Mouse (Mus musculus) MN1 (cell line): Measurements from ENCODE around the gene Gm27021.

Experiments used
- DNase-seq: peaks from one replicate; pipeline ENCODE4 v3.0.0-alpha.2; 2016; ENCODE audit warnings: low spot score

The Gm27021 gene

DNA sequence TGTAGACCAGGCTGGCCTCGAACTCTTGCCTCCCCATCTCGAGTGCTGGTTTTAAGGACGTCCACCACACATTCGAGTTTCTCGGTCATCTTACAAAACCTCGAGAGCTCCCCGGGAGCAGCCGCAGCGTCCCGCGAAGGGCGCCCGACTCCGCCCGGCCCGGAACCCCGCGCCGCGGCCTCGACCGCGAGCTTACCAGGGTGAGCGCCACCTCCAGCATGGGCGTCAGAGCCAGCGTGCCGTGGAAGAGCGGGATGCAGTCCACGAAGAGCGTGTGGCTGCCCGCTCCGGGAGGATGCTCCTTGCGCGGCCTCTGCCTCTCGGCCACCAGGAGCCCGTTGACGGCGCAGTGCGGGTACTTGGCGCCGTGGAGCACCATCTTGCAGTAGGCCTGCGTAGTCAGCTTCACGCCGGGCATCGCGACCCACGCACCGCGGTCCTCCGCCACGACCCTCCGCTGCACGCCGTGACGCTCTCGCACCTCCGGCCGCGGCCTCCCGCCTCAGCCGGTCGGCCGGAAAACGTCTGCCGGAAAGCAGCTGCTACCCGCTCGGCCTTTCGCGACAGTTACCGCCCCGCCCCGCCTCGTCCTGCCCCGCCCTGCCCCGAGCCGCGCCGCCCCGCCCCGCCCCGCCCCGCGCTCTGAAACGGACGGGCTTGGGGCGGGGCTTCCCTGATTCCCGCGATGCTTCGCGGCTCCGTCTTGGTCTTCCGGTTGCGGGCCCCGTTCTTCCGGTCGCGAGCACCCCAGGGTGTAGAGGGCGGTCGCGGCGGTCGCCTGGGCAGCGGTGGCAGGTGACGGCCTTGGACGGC, at the start of gene Gm27021, which contains the start of gene Cox4i1:
Gm27021 (minus strand) TSS at position 519 of the 813 bp plus-strand sequence.
Cox4i1 (plus strand) TSS at position 662 of the 813 bp plus-strand sequence.
- DNase-seq, result peak; percentile 98

DNA sequence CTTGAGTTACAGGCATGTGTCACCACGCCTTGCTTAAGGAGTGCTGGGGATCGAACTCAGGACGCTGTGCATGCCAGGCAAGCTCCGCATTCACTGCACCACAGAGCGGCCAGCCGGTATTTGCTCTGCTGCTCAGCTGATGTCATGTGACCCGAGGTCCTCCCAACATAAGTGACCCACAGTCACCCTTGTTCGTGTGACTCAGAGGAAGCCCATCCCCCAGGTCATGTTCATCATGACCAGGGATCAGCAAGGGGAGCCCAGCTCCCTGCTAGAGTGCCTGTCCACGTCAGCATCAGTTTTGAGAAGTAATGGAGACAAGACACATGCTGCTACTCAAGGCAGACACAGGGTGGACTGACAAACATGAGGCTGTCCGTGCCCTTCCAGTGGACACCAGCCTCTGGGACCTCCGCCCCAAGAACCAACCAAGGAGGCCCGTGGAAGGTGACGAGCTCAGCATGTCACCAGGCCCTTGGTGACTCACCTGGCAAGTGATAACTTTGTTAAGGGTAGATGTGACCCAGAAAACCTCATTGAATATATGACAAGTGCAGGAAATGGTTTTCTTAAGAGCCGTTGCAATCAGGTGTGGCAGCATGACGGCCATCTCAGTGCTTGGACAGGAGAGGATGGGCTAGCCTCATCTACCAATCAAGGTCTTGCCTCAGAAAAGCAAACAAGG, 48.3 kb upstream of the Gm27021 start:
- no peak for DNase-seq

DNA sequence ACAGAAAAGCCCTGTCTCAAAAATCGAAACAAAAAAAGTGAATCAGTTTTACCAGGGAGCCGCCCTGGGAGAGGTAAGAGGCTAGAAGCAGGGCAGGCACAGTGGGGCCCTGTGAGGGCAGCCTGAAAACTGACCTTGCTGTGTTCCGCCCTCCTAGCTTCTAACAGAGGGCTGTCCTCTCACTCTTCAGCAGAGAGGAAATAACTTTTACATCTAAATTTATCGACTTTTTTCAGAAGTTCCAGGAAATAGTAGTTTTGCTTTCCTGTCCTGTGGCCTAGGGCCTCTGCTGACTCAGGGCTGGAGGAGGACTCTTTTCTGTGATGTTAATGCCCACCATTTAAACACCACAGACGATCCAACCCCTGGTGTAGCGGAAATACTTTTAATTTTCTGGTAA, 47.3 kb upstream of the Gm27021 start:
- no peak for DNase-seq

DNA sequence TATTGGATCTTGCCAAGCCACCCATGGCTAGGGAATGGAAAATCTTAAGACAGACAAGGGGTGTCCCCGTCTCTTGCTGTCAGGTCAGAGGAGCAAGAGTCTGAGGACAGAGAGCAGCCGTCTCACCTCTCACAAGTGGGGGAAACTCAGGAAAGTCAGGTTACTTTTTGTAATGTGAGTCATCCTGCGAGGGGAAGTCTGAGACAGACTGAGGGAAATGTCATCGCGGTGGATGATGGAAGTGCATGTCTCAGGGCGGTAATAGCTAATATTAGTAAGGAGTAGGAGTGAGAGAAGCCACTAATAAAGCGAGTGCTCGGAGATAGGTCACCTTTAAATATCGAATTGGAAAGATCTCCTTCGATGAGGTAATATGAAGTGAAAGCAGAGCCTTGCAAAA, 41.3 kb upstream of the Gm27021 start:
- no peak for DNase-seq

DNA sequence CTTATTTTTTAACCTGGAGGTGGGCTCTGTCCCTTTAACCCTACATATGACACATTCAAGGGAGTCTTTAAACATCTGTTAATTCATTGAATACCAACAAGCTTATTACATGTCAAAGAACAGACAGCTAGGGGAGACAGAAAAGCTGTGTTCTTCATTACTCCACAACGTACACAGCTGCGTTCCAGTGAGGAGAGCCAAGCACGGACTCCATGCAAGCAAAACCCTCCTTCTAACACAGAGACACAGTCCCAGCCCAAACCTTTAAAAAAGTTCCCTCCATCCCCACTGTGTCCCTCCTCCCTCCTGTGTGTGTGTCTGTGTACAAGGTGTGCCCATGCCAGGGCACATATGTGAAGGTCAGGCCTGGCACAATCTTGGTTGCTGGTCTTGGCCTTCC, 38.3 kb upstream of the Gm27021 start:
- no peak for DNase-seq

DNA sequence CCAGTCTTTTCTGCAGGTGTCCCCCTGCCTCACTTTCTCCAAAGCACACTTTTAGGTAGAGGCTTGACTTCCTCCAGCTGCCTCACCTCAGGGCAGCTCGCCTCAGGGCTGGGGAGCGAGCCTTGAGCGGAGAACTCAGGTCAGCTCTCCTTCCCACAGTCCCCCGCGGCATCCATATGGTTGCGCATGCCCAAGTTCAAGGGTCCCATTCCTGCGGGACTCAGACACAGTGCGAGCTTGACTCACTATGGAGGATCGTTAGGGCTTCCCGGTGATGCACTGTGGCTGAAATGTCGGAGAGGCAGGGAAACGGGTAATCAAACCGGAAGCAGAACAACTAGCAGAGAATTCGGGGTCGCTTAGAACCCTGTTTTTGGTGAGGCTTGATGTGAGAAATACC, 37.3 kb upstream of the Gm27021 start:
- DNase-seq, result no peak

DNA sequence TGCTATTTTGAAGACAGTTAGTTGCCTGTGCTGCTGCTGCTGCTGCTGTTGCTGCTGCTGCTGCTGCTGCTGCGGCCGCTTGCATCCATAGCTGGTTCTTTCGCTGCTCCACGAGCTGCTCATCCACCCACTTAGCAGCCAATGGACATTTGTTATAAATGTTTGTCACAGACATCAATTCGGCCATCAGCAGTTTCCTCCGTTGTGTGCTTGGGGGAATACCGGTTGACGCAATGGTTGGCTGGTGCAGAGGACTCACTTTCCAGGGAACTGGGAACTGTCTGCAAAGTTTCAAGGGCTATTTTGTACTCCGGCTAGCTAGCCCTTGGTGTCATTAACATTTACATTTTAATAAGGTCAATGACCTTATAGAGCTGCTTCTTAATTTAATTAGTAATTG, 36.3 kb upstream of the Gm27021 start:
- no peak for DNase-seq

DNA sequence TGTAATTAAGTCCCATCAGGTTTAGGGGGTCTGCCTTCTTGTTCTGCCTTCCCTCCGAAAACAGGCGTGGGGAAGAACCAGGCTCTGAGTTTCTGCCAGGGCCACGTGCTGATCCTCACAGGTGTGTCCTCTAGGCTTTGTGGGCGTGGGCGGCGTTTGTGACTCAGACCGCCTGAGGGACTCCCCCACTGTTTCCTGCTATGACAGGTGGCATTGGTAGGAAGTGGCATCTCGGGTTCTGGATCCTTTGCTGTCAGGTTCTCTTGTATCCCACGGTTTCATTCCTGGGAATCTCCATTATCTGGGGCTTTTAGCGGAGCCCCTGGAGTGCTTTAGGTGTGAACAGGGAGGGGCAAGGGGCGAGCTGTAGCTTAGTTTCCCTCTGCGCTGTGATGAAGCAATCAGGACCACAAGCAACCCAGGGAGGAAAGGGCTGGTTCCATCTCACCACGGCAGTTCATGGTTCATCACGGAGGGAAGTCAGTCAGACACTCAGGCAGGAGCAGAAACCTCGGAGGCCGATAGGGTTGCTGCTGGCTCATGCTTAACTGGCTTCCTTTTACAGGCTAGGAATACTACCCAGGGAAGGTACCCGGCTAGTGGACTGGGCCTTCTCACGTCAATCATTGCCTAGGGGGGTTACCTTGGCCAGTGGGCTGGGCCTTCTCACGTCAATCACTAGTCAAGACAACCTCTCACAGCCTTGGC, 34.0 kb upstream of the Gm27021 start:
- no peak for DNase-seq

DNA sequence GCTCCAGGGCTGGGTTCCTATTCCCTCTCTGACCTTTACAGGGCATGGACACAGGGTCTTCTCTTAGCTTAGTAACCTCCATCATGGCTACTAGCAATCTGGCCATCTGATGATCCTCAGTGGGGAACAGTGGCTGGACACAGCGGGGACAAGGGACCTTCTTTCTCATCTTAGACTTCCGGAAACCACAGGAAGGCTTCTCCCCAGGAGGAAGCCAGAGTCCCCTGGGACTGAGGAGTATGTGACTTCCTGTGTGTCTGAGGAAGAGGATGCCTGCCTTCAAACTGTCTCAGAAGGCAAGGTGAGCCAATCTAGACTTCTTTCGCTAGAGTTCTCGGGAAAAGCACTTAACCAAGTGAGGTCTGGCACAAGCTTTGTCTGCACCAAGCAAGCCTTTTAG, 32.2 kb upstream of the Gm27021 start:
- no peak for DNase-seq

DNA sequence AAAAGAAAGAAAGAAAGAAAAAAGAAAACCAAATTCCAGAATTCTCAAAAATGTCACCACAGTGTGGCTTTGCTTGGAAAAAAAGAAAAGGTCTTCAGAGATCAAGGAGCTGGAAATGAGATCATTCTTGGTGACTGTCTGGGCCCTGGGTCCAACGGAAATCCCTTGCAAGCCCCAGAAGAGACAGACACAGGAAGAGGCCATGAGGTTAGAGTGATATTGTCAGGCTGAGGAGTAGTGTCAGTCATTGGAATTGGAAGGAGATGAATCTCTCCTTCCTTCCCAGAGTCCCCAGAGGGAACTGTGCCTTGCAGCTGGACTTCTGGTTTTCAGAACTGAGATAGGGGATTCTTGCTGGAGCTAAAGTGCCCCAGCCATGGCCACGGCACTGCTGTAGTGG, 31.7 kb upstream of the Gm27021 start:
- DNase-seq, result no peak

DNA sequence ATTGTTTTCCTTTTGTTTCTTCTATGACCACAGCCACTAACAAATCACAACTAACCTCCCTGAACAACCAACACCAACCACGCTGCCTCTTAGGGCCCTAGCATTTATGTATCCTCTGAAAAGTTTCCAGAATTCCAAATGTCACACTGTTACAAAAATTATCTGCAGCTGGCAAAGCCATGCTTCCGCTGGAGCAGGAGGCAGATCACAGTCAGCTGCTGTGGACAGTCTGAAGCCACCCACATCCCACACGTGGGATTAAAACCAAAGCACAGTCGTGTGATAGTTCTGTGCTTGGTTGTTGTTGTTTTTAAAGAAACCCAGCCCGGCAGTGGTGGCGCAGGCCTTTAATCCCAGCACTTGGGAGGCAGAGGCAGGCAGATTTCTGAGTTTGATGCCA, 31.2 kb upstream of the Gm27021 start:
- DNase-seq, result no peak

DNA sequence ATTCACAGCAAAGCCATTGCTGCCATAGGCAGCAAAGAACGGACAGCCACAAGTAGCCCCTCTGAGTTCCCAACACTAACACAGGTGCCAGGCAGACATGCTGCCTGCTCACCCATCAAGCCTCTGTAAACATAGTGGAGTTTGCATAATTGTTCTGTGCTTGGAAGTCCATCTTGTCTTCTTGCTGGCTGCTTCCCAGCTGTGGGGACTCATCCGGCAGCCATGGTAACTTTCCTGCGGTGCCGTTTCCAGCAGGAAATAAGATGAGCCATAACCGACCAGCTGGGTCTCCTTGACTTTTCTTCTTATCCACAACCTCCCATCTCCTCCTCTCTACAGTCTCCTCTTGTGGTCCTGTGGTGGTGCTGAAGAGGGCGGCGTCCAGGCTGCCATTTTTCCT, 30.5 kb upstream of the Gm27021 start:
- no peak for DNase-seq

DNA sequence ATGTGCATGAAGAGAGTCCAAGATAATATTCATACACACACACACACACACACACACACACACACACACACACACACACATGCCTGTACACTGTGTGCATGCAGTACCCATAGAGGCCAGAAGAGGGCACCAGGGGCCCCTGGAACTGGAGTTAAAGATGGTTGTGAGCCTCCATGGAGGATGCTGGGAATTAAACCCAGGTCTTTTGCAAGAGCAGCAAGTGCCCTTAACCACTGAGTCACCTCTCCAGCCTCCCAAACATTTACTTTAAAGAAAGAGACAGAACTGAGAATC, 30.0 kb upstream of the Gm27021 start:
- DNase-seq, result no peak

DNA sequence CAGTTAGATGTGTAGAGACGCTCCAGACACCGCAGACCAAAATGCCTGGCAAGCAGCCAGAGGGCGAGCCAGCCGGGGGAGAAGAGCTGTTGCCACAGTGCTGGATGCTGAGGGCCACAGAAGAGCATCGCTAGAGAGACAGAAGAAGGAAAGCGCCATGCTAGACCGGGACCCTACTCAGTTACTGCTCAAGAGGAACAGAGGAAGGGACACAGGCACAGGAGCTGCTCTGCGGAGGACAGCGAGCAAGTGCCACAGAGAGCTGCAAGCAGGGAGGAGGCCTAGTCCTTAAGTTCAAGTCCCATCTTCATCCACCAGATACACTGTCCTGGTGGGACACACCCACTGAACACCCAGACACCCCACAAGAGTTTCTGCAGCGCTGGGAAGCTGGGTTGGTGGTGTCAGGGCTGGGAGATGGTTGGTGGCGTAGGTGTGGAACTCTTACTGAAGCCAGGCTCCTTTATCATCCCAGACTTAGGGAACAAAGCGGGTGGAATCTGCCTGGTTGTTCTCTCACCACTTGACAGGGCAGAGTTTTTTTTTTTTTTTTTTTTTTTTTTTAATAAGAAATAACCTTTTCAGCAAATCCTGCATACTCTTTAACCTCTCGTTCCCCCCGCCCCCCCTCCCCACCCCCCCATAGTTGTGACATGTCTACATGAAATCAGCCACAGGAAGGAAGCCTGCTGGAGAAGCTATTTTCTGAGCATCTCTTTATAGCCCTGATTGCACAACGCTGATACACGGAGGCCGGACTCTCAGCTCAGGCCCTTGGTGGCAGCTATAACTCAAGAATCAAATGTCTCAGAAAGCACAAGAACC, 29.5 kb upstream of the Gm27021 start:
- DNase-seq, result peak; percentile 69

DNA sequence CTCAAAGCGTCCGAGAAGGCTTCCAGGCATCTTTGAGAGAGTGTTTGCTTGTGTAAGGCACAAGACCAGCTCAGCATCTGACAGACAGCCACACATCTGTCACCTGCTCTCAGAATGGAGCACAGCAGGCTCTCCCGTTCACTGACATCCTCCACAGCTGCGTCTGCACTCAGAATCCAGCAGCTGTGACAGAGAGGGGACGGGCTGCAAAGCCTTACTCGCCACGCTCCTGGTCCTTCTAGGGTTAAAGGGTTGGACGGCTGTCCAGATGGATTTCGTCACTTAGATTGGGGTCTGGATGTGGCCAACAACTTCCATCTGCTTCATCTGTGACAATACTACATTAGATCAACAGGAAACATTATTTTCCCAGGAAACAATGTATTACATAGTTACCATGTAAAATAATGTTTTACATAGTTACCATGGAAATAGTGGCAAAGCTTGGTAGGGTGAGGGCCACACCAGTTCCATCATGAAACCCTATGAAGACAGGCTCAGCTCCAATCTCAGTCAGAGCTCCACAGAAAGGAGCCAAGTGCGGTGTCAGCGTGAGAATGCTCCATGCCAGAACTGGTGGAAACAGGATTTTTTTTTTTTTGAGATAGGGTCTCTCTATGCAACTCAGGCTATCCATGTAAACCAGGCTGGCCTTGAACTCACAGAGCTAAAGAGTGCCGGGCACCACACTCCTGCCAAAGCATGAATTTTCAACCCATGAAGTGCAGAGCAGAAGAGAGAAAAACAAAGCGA, 28.7 kb upstream of the Gm27021 start:
- DNase-seq, result no peak

DNA sequence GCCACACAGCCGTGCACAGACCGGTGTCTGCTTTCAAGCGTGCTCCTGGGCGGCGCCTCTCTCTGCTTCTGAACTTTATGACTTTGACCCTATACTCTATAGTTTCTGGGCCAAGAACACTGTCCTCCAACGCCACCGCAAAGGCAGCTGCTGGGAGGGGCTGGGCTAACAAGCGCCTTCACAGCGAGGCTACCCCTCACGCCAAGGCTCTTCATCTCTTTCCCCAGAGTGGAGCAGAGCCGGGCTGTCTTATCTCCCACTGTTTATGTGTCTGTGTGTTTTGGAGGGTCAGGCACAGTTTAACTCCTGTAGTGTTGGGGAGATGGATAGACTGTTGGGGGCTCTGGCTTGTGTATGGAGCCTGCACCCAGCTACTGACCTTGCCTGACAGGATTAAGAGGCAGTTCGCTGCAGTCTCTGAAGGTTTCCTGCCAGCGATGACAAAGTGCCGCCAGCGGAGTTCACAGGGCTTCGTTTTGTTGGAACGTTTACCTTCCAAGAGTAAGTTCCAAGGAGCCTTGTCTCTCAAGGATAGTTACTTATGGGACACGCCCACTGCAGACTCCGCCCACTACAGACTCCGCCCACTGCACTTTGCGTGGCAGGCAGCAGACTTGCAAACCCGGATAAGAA, 26.1 kb upstream of the Gm27021 start:
- no peak for DNase-seq

DNA sequence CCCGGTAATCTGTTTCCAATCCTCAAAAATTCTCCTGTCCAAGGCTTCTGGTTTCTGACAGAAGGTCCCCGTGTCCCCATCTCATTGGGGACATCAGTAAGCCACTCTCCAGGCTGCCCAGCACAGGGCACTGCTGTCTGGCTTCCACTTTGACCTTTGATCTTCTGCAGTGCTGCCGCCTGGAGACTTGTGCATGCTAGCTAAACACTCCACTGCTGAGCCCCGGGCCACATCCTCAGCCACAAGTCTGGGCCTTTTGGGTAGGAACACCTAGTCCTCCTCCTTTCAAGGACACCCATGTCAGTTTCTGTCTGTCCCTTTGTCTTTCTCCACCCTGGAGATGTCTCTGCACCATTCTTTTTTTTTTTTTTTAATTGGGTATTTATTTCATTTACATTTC, 25.1 kb upstream of the Gm27021 start:
- DNase-seq, result no peak

DNA sequence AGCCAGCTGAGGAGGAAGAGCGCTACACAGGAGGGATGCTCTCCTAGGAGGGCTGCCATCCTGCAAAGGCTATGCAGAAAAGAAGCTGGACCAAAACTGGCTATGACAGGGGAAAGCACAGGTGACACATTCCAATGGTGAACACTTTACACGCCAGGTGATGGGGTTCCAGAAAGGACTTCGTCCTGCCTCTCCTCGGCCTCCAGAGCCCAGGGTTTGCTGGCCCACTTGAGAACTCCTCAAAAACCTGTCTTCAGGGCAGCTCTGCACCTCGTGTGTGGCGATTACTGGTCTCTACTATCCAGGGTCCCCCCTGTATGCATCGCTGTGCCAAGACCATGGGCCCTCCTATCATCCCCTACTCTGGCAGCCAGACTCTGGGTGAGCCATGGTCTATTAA, 20.6 kb upstream of the Gm27021 start:
- no peak for DNase-seq

DNA sequence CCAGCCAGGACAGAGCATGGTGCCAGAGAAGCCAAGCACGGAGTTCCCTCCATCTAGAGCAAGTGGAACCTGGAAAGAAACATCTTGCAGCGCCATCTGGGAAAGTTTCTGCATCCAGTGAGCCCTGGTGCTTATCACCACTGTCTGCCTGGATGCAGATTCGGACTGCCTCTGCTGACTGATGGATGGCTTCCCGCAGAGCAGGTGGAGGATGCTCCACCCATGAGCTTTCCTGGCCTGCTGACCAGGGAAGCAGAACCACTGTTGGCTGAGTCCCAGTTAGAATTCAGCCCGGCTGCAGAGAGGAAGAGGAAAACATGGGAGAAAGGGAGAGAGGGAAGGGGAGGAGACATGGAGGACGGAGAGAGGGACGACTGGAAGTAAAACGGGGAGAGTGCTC, 19.9 kb upstream of the Gm27021 start:
- DNase-seq, result no peak

DNA sequence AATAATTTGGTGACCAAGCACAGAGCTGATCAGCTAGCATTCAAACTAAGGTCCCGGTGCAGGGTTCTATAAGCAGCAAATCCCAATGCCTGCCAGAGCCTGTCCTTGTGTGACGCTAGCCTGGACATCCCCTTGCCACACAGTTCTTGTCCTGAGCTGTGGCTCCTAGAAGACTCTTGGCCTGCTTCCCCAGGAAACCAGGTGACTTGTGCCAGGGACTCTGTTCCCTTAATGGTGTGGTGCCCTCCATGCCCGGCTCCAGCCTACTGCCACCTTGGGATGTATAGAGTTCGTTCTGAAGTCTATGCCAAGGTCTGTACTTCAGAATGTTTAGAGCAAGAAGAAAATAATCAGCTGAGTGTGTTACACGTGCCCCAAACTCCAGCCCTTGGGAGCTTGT, 18.7 kb upstream of the Gm27021 start:
- DNase-seq, result no peak

DNA sequence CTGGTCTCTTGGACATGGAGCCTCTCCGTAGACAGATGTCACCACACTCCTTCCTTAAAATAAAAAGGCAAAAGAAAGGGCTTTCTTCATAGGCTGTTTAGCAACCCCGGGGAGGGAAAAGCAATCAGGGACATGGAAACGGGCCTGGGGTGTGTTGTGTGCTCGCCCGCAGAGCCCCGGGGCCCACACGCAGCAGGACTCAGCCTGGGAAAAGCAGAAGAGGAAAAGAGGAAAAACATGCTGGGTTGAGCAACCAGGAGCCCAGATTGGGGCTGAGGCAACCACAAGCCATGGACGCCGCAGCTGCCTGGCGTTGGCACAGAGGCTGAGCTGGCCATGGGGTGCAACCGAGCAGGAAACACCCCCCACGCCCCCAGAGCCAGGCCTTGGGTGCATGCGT, 18.2 kb upstream of the Gm27021 start:
- no peak for DNase-seq
